Mouse (Mus musculus): ENCODE results near the gene Olfr933. TPM values are rescaled to one million over a fixed set of nuclear protein-coding genes. Genes with fewer than 3 reads are reported as not detected.

Gene Olfr933
- total and polyA plus RNA-seq, 2 experiments, result not detected

- Histone ChIP-seq H3K4me1 (ENCODE audit: control insufficient read depth, insufficient read depth, low read length) (no peaks in the 10 kb centered on the region), H3K27ac (replicated peaks; ENCODE audit: insufficient read depth, low read depth, low read length) (no peak within 1 kb of the TSS), H3K79me2 (ENCODE audit: control insufficient read depth, insufficient read depth, low read length) (no peaks in the 10 kb centered on the region), H3K9ac (ENCODE audit: low read depth, low read length) (no peak within 1 kb of the TSS), H3K36me3 (ENCODE audit: control insufficient read depth, insufficient read depth, low read length) (no peaks in the 10 kb centered on the region), H3K4me3 (ENCODE audit: insufficient read depth, low read depth, low read length) (no peak within 1 kb of the TSS), H3K27me3 (ENCODE audit: control insufficient read depth, insufficient read depth, low read length) (no peaks in the 10 kb centered on the region)
- no peak for TF ChIP-seq CTCF (IDR thresholded peaks at IDR 0.05; ENCODE audit: low read depth, low read length)
- no peak for TF ChIP-seq POLR2A (IDR thresholded peaks at IDR 0.05; ENCODE audit: extremely low read depth, insufficient read depth, low read length)
- 66% methylated on average over 1 of the region's 1 CpGs for WGBS
- no peak for DNase-seq (ENCODE audit: extremely low read depth, low read depth, low spot score)
Observed at GRCm38 (mm10) chr9:39023277-39023676, 51.2 kb downstream of the Olfr933 start, which contains the start of gene Olfr146. Gene Olfr146 (minus strand): TSS chr9:39023377.

Other genes starting within 250 kb of the Olfr933 start
- gene Olfr920, start 220.0 kb upstream of the Olfr933 start, total RNA-seq (2014; rRNA removed), result 0.07 and 0.09 TPM in 2 replicates
- 0.01 TPM in 2 replicates for gene Olfr920, start 220.0 kb upstream of the Olfr933 start, polyA plus RNA-seq (2012; rRNA removed)
- gene Olfr921, start 199.2 kb upstream of the Olfr933 start, total RNA-seq (2014; rRNA removed), result not detected in 2 replicates
- gene Olfr921, start 199.2 kb upstream of the Olfr933 start, polyA plus RNA-seq (2012; rRNA removed), result not detected in 2 replicates
- not detected in 2 replicates for gene Olfr922, start 157.7 kb upstream of the Olfr933 start, total RNA-seq (2014; rRNA removed)
- not detected in 2 replicates for gene Olfr922, start 157.7 kb upstream of the Olfr933 start, polyA plus RNA-seq (2012; rRNA removed)
- not detected in 2 replicates for gene Olfr923, start 145.8 kb upstream of the Olfr933 start, total RNA-seq (2014; rRNA removed)
- gene Olfr923, start 145.8 kb upstream of the Olfr933 start, polyA plus RNA-seq (2012; rRNA removed), result not detected in 2 replicates
- gene Olfr924, start 127.9 kb upstream of the Olfr933 start, total RNA-seq (2014; rRNA removed), result not detected in 2 replicates
- not detected in 2 replicates for gene Olfr924, start 127.9 kb upstream of the Olfr933 start, polyA plus RNA-seq (2012; rRNA removed)
- not detected in 2 replicates for gene Olfr26, start 117.3 kb upstream of the Olfr933 start, total RNA-seq (2014; rRNA removed)
- gene Olfr26, start 117.3 kb upstream of the Olfr933 start, polyA plus RNA-seq (2012; rRNA removed), result not detected in 2 replicates
- gene Olfr926, start 95.2 kb upstream of the Olfr933 start, total RNA-seq (2014; rRNA removed), result not detected in 2 replicates
- not detected in 2 replicates for gene Olfr926, start 95.2 kb upstream of the Olfr933 start, polyA plus RNA-seq (2012; rRNA removed)
- not detected in 2 replicates for gene Olfr930, start 42.5 kb upstream of the Olfr933 start, total RNA-seq (2014; rRNA removed)
- not detected in 2 replicates for gene Olfr930, start 42.5 kb upstream of the Olfr933 start, polyA plus RNA-seq (2012; rRNA removed)
- gene Olfr934, start 16.0 kb downstream of the Olfr933 start, total RNA-seq (2014; rRNA removed), result not detected in 2 replicates
- gene Olfr934, start 16.0 kb downstream of the Olfr933 start, polyA plus RNA-seq (2012; rRNA removed), result not detected in 2 replicates
- not detected in 2 replicates for gene Olfr935, start 27.4 kb downstream of the Olfr933 start, total RNA-seq (2014; rRNA removed)
- gene Olfr935, start 27.4 kb downstream of the Olfr933 start, polyA plus RNA-seq (2012; rRNA removed), result not detected in 2 replicates
- not detected in 2 replicates for gene Olfr146, start 51.1 kb downstream of the Olfr933 start, total RNA-seq (2014; rRNA removed)
- gene Olfr146, start 51.1 kb downstream of the Olfr933 start, polyA plus RNA-seq (2012; rRNA removed), result not detected in 2 replicates
- not detected in 2 replicates for gene Olfr937, start 92.6 kb downstream of the Olfr933 start, total RNA-seq (2014; rRNA removed)
- gene Olfr937, start 92.6 kb downstream of the Olfr933 start, polyA plus RNA-seq (2012; rRNA removed), result not detected in 2 replicates
- not detected in 2 replicates for gene Olfr938, start 106.6 kb downstream of the Olfr933 start, total RNA-seq (2014; rRNA removed)
- not detected in 2 replicates for gene Olfr938, start 106.6 kb downstream of the Olfr933 start, polyA plus RNA-seq (2012; rRNA removed)
- gene Olfr27, start 155.8 kb downstream of the Olfr933 start, total RNA-seq (2014; rRNA removed), result not detected in 2 replicates
- gene Olfr27, start 155.8 kb downstream of the Olfr933 start, polyA plus RNA-seq (2012; rRNA removed), result not detected in 2 replicates
- not detected in 2 replicates for gene Olfr943, start 194.0 kb downstream of the Olfr933 start, total RNA-seq (2014; rRNA removed)
- gene Olfr943, start 194.0 kb downstream of the Olfr933 start, polyA plus RNA-seq (2012; rRNA removed), result not detected in 2 replicates
- not detected in 2 replicates for gene Olfr944, start 229.6 kb downstream of the Olfr933 start, total RNA-seq (2014; rRNA removed)
- gene Olfr944, start 229.6 kb downstream of the Olfr933 start, polyA plus RNA-seq (2012; rRNA removed), result not detected in 2 replicates